Mouse (Mus musculus) midbrain, embryonic 14.5 days (tissue): ENCODE results near the gene Zfp472. TPM values are rescaled to one million over a fixed set of nuclear protein-coding genes. Genes with fewer than 3 reads are reported as not detected.

ENCODE experiments used
- ATAC-seq: fragments of 200-750 bp; cut with Nextera tagmentation; 2 replicates; pipeline ENCODE4 v1.8.0; 2017; ENCODE audit warnings: moderate number of reproducible peaks, moderate library complexity; ENCODE audit not compliant: low FRiP score, low TSS enrichment
- DNase-seq: peaks from one replicate; pipeline ENCODE4 v3.0.0-alpha.2; 2015
- H3K27ac ChIP-seq: fragments of 300-500 bp; sonication (generic); replicated peaks from 2 replicates; pipeline ENCODE4 v1.5.1; 2014; ENCODE audit warnings: mild to moderate bottlenecking, low read depth, low read length, moderate library complexity
- H3K27me3 ChIP-seq: fragments of 300-500 bp; sonication (generic); 2 replicates; pipeline ENCODE4 v1.6.1; 2014; ENCODE audit warnings: low read length, control low read depth, mixed read lengths; ENCODE audit not compliant: control insufficient read depth, insufficient read depth
- H3K36me3 ChIP-seq: fragments of 300-500 bp; sonication (generic); 2 replicates; pipeline ENCODE4 v1.6.1; 2014; ENCODE audit warnings: low read length, control low read depth; ENCODE audit not compliant: control insufficient read depth, insufficient read depth
- H3K4me1 ChIP-seq: fragments of 300-500 bp; sonication (generic); 2 replicates; pipeline ENCODE4 v1.6.1; 2014; ENCODE audit warnings: mild to moderate bottlenecking, antibody characterized with exemption, low read length, control low read depth; ENCODE audit not compliant: control insufficient read depth, insufficient read depth
- H3K4me2 ChIP-seq: fragments of 300-500 bp; sonication (generic); 2 replicates; pipeline ENCODE4 v1.6.1; 2014; ENCODE audit warnings: mild to moderate bottlenecking, low read length, moderate library complexity
- H3K4me3 ChIP-seq: fragments of 300-500 bp; sonication (generic); replicated peaks from 2 replicates; pipeline ENCODE4 v1.5.1; 2014; ENCODE audit warnings: low read depth, low read length
- H3K9ac ChIP-seq: fragments of 300-500 bp; sonication (generic); replicated peaks from 2 replicates; pipeline ENCODE4 v1.6.1; 2014; ENCODE audit warnings: mild to moderate bottlenecking, low read length, moderate library complexity
- H3K9me3 ChIP-seq: fragments of 300-500 bp; sonication (generic); 2 replicates; pipeline ENCODE4 v1.6.1; 2016; ENCODE audit warnings: low read length, control low read depth, mixed read lengths; ENCODE audit not compliant: control insufficient read depth
- WGBS: fragments of 180-500 bp; shearing (Covaris S2); extraction: QIAGEN DNeasy Blood & Tissue Kit; methylation state at CpG from one replicate; pipeline ENCODE4 v1.1.7; 2014; 5-methylcytosine and 5-hydroxymethylcytosine counted together
- polyA plus RNA-seq: library from polyadenylated mRNA; unstranded; fragments of >200 nt; fragmentation: Nextera tagmentation; extraction: Ambion mirVana; gene quantifications from 2 replicates; pipeline ENCODE4 v1.2.1, GENCODE M21; 2014

Zfp472 gene
- polyA plus RNA-seq = 9.7 and 10.5 TPM in 2 replicates

DNA sequence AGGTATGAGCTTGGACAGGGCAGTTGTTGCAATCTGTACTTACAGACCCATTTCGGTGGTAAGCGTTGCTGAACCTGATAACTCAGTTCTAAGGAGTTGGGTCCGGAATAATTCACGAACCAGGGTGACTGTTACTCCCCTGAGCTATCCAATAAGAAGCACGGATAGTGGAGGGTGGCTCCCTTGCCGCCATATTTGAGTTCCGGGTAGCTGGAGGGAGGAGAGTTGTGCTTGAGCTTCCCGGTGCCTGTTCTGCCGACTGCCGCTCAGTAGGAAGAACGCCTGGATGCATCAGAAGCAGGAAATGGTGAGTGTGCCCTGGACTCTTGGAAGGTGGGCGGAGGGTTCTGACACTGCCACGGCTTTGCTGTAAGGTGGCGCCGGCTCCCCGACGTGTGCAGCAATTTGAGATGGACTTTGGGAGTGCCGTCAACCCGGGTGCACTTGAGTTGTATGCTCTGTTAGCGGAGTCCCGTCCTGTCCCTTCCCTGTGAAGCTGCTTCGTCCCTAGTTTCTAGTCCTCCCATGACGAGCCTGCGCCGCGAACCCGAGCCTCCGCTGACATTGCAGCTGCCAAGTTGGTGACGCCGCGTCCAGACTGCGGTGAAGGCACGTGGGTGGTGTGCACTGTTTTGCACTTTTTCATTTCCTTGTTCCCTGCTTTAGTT, at the start of gene Zfp472:
Gene Zfp472 (plus strand): TSS at position 192 of the 668 bp plus-strand sequence.
- no peaks in the 10 kb centered on the region for H3K36me3 ChIP-seq
- ATAC-seq (peak; percentile 99), DNase-seq (peak; percentile 96)
- H3K9me3 ChIP-seq = no peaks in the 10 kb centered on the region
- H3K9ac ChIP-seq = peak within 1 kb of the TSS; percentile 53
- H3K4me3 ChIP-seq = peak within 1 kb of the TSS; percentile 65
- H3K4me1 ChIP-seq = peaks cover 19% of the 10 kb centered on the region
- under 1% methylated on average over 33 of the region's 33 CpGs for WGBS
- no peaks in the 10 kb centered on the region for H3K27me3 ChIP-seq
- H3K4me2 ChIP-seq = peak within 1 kb of the TSS; percentile 83
- peak within 1 kb of the TSS; percentile 56 for H3K27ac ChIP-seq

- Histone ChIP-seq H3K36me3 (no peaks in the 10 kb centered on the region), H3K4me1 (no peaks in the 10 kb centered on the region), H3K4me2 (no peak overlapping the region), H3K27me3 (no peaks in the 10 kb centered on the region), H3K27ac (no peak overlapping the region), H3K9ac (no peak overlapping the region), H3K4me3 (no peak overlapping the region), H3K9me3 (no peaks in the 10 kb centered on the region)
- no peak for ATAC-seq
- DNase-seq = no peak
- 88% methylated on average over 1 of the region's 1 CpGs for WGBS
These were observed 49.5 kb upstream of the Zfp472 start for GRCm38 (mm10) chr17:32916075-32916474.

DNA sequence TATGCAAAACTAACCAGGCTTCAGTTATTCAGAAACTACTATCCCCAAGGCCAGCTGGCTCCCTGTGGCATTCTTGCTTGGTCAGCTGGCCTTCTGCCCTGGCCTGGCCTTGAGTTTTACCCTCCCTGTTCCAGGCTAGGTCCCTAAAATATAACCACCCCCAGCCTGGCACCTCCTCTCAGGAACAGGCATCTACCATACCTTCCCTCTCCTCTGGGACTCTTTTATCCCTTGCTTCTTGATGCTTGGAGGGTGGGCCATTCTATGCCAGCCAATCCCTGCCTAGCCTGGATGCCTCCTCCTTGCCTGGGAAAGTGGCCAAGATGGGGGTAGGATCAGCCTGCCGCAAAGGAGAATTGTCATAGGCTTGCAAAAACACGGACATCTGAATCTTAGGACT, 48.5 kb upstream of the Zfp472 start, which contains the start of gene Cyp4f14:
Gene Cyp4f14 (minus strand): TSS at position 212 of the 400 bp plus-strand sequence.
- no peak for DNase-seq
- WGBS = 68% methylated on average over 2 of the region's 2 CpGs
- H3K36me3 ChIP-seq = no peaks in the 10 kb centered on the region

DNA sequence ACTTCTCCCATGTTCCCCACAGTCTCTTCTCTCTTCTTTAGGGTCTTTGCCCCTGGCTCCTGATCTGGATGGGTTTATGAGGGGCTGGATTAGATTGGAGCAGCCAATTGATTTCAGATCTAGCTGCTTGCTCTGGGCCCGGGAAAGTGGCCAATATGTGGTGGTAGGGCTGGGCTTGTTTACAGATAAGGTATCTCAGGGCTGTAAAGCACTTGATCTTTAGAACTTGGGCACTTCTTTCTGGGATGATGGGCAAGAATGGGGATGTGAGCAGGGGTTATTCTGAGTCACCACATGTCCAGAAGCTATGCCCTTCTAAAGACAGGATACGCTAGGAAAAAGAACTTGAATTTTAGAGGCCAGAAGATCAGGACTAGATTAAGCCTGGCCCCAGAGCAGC, 46.5 kb upstream of the Zfp472 start:
- no peaks in the 10 kb centered on the region for H3K9me3 ChIP-seq
- H3K27me3 ChIP-seq = no peaks in the 10 kb centered on the region
- H3K4me3 ChIP-seq = no peak overlapping the region
- ATAC-seq (no peak), DNase-seq (no peak)
- 88% methylated on average over 2 of the region's 2 CpGs for WGBS
- H3K27ac ChIP-seq = no peak overlapping the region
- H3K4me1 ChIP-seq = no peaks in the 10 kb centered on the region
- H3K36me3 ChIP-seq = no peaks in the 10 kb centered on the region
- H3K9ac ChIP-seq = no peak overlapping the region
- no peak overlapping the region for H3K4me2 ChIP-seq

More for the DNA sequence above, 48.5 kb upstream of the Zfp472 start, which contains the start of gene Cyp4f14:
- H3K27me3 ChIP-seq = no peaks in the 10 kb centered on the region
- no peak within 1 kb of the TSS for H3K9ac ChIP-seq
- H3K4me2 ChIP-seq = no peak within 1 kb of the TSS
- H3K9me3 ChIP-seq = no peaks in the 10 kb centered on the region
- ATAC-seq = no peak
- H3K4me1 ChIP-seq = no peaks in the 10 kb centered on the region
- no peak within 1 kb of the TSS for H3K4me3 ChIP-seq
- no peak within 1 kb of the TSS for H3K27ac ChIP-seq

GRCm38 (mm10) chr17:32923681-32924080, 41.9 kb upstream of the Zfp472 start:
- no peaks in the 10 kb centered on the region for H3K27me3 ChIP-seq
- no peaks in the 10 kb centered on the region for H3K36me3 ChIP-seq
- DNase-seq = no peak
- no peak overlapping the region for H3K4me2 ChIP-seq
- ATAC-seq = no peak
- no peak overlapping the region for H3K4me3 ChIP-seq
- peaks cover 3% of the 10 kb centered on the region; the same call in 1 of the 2 replicates for H3K4me1 ChIP-seq
- WGBS = 93% methylated on average over 1 of the region's 1 CpGs
- no peak overlapping the region for H3K9ac ChIP-seq
- no peak overlapping the region for H3K27ac ChIP-seq
- H3K9me3 ChIP-seq = no peaks in the 10 kb centered on the region

DNA sequence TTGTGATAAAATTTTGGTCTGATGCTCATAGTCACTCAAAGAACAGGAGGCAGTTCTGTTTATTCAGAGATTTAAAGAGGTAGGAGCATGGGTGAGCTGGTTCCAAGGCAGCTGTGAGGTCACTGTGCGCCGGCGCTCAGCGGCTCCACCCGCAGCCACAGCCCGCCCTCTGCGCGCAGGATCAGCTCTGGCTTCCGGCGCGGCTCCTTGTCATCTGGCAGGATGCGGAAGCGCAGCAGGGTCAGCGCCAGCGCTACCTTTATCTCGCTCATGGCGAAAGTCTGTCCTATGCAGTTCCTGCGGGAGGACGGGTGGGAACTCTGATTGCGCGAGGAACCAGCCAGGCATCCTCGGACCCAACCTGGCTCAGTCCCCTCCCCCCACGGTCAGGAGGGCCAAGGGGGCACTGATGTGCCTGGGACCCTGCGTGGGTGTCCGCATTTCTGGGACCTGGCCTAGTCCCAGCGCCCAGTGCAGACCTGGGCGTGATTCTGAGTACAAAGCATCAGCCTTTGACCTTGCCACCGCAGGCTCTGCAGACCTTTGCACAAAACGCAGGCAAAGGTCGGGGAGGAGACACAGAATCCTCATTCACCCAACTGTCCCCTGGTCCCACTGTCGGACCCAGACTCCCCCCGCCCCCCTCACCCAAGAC, 40.8 kb upstream of the Zfp472 start:
- Histone ChIP-seq H3K4me3 (peak overlapping the region; percentile 48), H3K27ac (peak overlapping the region; percentile 66), H3K9ac (peak overlapping the region; percentile 78), H3K4me2 (peak overlapping the region; percentile 76), H3K4me1 (peaks cover 3% of the 10 kb centered on the region; the same call in 1 of the 2 replicates), H3K27me3 (no peaks in the 10 kb centered on the region), H3K9me3 (no peaks in the 10 kb centered on the region), H3K36me3 (no peaks in the 10 kb centered on the region)
- peak; percentile 91 for ATAC-seq
- WGBS = 12% methylated on average over 32 of the region's 32 CpGs
- peak; percentile 89 for DNase-seq

DNA sequence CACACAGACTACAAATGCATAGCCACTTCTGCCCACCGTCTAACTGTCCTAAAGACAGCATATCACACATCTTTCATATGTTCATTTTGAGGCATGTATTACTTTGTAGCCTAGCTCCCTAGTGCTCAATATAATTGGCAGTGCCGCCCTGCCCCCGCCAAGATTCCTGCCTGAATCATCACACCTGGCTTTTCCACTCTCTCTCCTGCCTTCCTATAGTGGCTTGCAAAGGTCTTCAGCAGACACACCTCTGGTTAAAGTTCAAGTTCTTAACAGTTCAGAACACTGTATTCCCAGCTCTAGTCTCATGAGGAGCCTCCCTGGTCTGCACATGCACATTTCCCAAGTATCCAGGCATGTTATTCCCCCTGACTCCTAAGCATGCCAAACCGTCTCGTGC, 37.8 kb upstream of the Zfp472 start:
- WGBS = 83% methylated on average over 5 of the region's 5 CpGs
- Histone ChIP-seq H3K9me3 (no peaks in the 10 kb centered on the region), H3K27me3 (no peaks in the 10 kb centered on the region), H3K4me2 (no peak overlapping the region), H3K4me3 (no peak overlapping the region), H3K4me1 (peaks cover 3% of the 10 kb centered on the region; the same call in 1 of the 2 replicates), H3K9ac (no peak overlapping the region), H3K27ac (no peak overlapping the region), H3K36me3 (no peaks in the 10 kb centered on the region)
- ATAC-seq = no peak
- DNase-seq = no peak

DNA sequence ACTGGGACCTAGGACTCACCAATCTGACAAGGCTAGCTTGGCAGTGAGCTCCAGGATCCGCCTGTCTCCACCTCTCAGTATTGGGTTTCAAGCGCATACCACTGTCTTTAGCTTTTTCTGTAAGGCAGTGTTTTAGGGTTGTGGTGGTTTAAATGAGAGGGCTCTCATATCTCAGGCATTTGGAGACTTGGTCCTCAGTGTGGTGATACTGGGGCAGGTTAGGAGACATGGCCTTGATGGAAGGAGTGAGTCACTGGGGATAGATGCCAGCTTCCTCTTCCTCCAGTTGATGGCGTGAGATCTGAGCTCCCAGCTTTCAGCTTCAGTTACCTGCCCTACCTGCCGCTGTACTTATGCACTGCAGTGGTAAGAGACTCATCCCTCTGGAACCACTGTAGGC, 25.8 kb upstream of the Zfp472 start:
- no peak overlapping the region for H3K4me2 ChIP-seq
- 85% methylated on average over 4 of the region's 4 CpGs for WGBS
- no peak overlapping the region for H3K4me3 ChIP-seq
- H3K9me3 ChIP-seq = no peaks in the 10 kb centered on the region
- H3K27me3 ChIP-seq = no peaks in the 10 kb centered on the region
- H3K36me3 ChIP-seq = no peaks in the 10 kb centered on the region
- H3K9ac ChIP-seq = no peak overlapping the region
- no peak overlapping the region for H3K27ac ChIP-seq
- no peak for ATAC-seq
- H3K4me1 ChIP-seq = no peaks in the 10 kb centered on the region
- DNase-seq = no peak

GRCm38 (mm10) chr17:32943661-32944060, 22.0 kb upstream of the Zfp472 start:
- Histone ChIP-seq H3K36me3 (no peaks in the 10 kb centered on the region), H3K9ac (no peak overlapping the region), H3K27me3 (no peaks in the 10 kb centered on the region), H3K27ac (no peak overlapping the region), H3K4me1 (no peaks in the 10 kb centered on the region), H3K9me3 (no peaks in the 10 kb centered on the region), H3K4me2 (no peak overlapping the region), H3K4me3 (no peak overlapping the region)
- ATAC-seq (no peak), DNase-seq (no peak)
- WGBS = 92% methylated on average over 3 of the region's 3 CpGs
